Mouse (Mus musculus) neural tube, embryonic 14.5 days (tissue): ENCODE results near the gene Cntn3. TPM values are rescaled to one million over a fixed set of nuclear protein-coding genes. Genes with fewer than 3 reads are reported as not detected.
"Not testable (repeated sequence)": the region's sequence is repeated elsewhere in the genome, so short reads cannot be mapped to it uniquely, and the experiment has no call there.

ENCODE experiments used
- ATAC-seq: fragments of 200-750 bp; cut with Nextera tagmentation; 2 replicates; pipeline ENCODE4 v1.8.0; 2017; ENCODE audit warnings: low read depth, mild to moderate bottlenecking, moderate TSS enrichment, moderate library complexity
- H3K27ac ChIP-seq: fragments of 300-500 bp; sonication (generic); 2 replicates; pipeline ENCODE4 v1.5.1; 2014; ENCODE audit warnings: low read depth, mild to moderate bottlenecking, control low read depth, low read length, moderate library complexity, mixed read lengths
- H3K27me3 ChIP-seq: fragments of 300-500 bp; sonication (generic); 2 replicates; pipeline ENCODE4 v1.6.1; 2014; ENCODE audit warnings: low read length; ENCODE audit not compliant: control insufficient read depth, insufficient read depth
- H3K36me3 ChIP-seq: fragments of 300-500 bp; sonication (generic); 2 replicates; pipeline ENCODE4 v1.6.1; 2014; ENCODE audit warnings: low read length, mixed read lengths; ENCODE audit not compliant: control insufficient read depth, insufficient read depth
- H3K4me1 ChIP-seq: fragments of 300-500 bp; sonication (generic); 2 replicates; pipeline ENCODE4 v1.6.1; 2014; ENCODE audit warnings: low read length; ENCODE audit not compliant: control insufficient read depth, insufficient read depth
- H3K4me2 ChIP-seq: fragments of 300-500 bp; sonication (generic); 2 replicates; pipeline ENCODE4 v1.6.1; 2014; ENCODE audit warnings: mild to moderate bottlenecking, low read depth, low read length, control low read depth
- H3K4me3 ChIP-seq: fragments of 300-500 bp; sonication (generic); 2 replicates; pipeline ENCODE4 v1.5.1; 2014; ENCODE audit warnings: low read depth, low read length, control low read depth, mixed read lengths
- H3K9ac ChIP-seq: fragments of 300-500 bp; sonication (generic); replicated peaks from 2 replicates; pipeline ENCODE4 v1.6.1; 2014; ENCODE audit warnings: low read depth, mild to moderate bottlenecking, control low read depth, low read length, mixed read lengths
- H3K9me3 ChIP-seq: fragments of 300-500 bp; sonication (generic); 2 replicates; pipeline ENCODE4 v1.6.1; 2016; ENCODE audit warnings: low read length; ENCODE audit not compliant: control insufficient read depth
- WGBS: fragments of 180-500 bp; shearing (Covaris S2); extraction: QIAGEN DNeasy Blood & Tissue Kit; methylation state at CpG from one replicate; pipeline ENCODE4 v1.1.7; 2014; 5-methylcytosine and 5-hydroxymethylcytosine counted together
- polyA plus RNA-seq: library from polyadenylated mRNA; unstranded; fragments of >200 nt; fragmentation: Nextera tagmentation; extraction: Ambion mirVana; gene quantifications from 2 replicates; pipeline ENCODE4 v1.2.1, GENCODE M21; 2014

Cntn3 gene
- polyA plus RNA-seq = 5.9 and 6.3 TPM in 2 replicates

- not testable (repeated sequence) for H3K27ac ChIP-seq, H3K9ac ChIP-seq, ATAC-seq, H3K27me3 ChIP-seq, H3K4me2 ChIP-seq, H3K36me3 ChIP-seq, H3K9me3 ChIP-seq, H3K4me3 ChIP-seq, H3K4me1 ChIP-seq
- WGBS = 96% methylated on average over 4 of the region's 20 CpGs
Observed at GRCm38 (mm10) chr6:102573001-102573400, at the start of gene Cntn3. TSS of gene Cntn3 (minus strand) at chr6:102573101.

GRCm38 (mm10) chr6:102600773-102601172, 27.9 kb upstream of the Cntn3 start:
- 70% methylated on average over 2 of the region's 2 CpGs for WGBS
- Histone ChIP-seq H3K27ac (no peak overlapping the region), H3K4me2 (no peak overlapping the region), H3K9me3 (no peaks in the 10 kb centered on the region), H3K36me3 (no peaks in the 10 kb centered on the region), H3K4me3 (no peak overlapping the region), H3K9ac (no peak overlapping the region), H3K27me3 (no peaks in the 10 kb centered on the region), H3K4me1 (no peaks in the 10 kb centered on the region)
- no peak for ATAC-seq

GRCm38 (mm10) chr6:102597756-102598155, 24.9 kb upstream of the Cntn3 start:
- Histone ChIP-seq H3K9me3 (no peaks in the 10 kb centered on the region), H3K27me3 (no peaks in the 10 kb centered on the region), H3K4me3 (no peak overlapping the region), H3K9ac (no peak overlapping the region), H3K4me1 (no peaks in the 10 kb centered on the region), H3K27ac (no peak overlapping the region), H3K4me2 (no peak overlapping the region), H3K36me3 (no peaks in the 10 kb centered on the region)
- no peak for ATAC-seq
- 66% methylated on average over 2 of the region's 2 CpGs for WGBS

- 92% methylated on average over 4 of the region's 4 CpGs for WGBS
- Histone ChIP-seq H3K27ac (no peak overlapping the region), H3K36me3 (no peaks in the 10 kb centered on the region), H3K4me1 (no peaks in the 10 kb centered on the region), H3K4me3 (no peak overlapping the region), H3K4me2 (no peak overlapping the region), H3K27me3 (no peaks in the 10 kb centered on the region), H3K9ac (no peak overlapping the region), H3K9me3 (no peaks in the 10 kb centered on the region)
- ATAC-seq = no peak
Observed at GRCm38 (mm10) chr6:102590151-102590550, 17.2 kb upstream of the Cntn3 start.

GRCm38 (mm10) chr6:102589311-102589710, 16.4 kb upstream of the Cntn3 start:
- 76% methylated on average over 4 of the region's 4 CpGs for WGBS
- Histone ChIP-seq H3K4me3 (no peak overlapping the region), H3K9ac (no peak overlapping the region), H3K4me2 (no peak overlapping the region), H3K4me1 (no peaks in the 10 kb centered on the region), H3K27me3 (no peaks in the 10 kb centered on the region), H3K9me3 (no peaks in the 10 kb centered on the region), H3K36me3 (no peaks in the 10 kb centered on the region), H3K27ac (no peak overlapping the region)
- ATAC-seq = no peak

- Histone ChIP-seq H3K27ac (no peak overlapping the region), H3K4me3 (no peak overlapping the region), H3K36me3 (no peaks in the 10 kb centered on the region), H3K27me3 (no peaks in the 10 kb centered on the region), H3K4me1 (no peaks in the 10 kb centered on the region), H3K4me2 (no peak overlapping the region), H3K9ac (no peak overlapping the region), H3K9me3 (no peaks in the 10 kb centered on the region)
- ATAC-seq = no peak
Observed at GRCm38 (mm10) chr6:102586056-102586455, 13.2 kb upstream of the Cntn3 start.

GRCm38 (mm10) chr6:102583578-102583977, 10.7 kb upstream of the Cntn3 start:
- H3K4me1 ChIP-seq = no peaks in the 10 kb centered on the region
- H3K36me3 ChIP-seq = no peaks in the 10 kb centered on the region
- no peaks in the 10 kb centered on the region for H3K27me3 ChIP-seq
- H3K4me3 ChIP-seq = no peak overlapping the region
- no peak for ATAC-seq
- H3K9ac ChIP-seq = no peak overlapping the region
- 84% methylated on average over 2 of the region's 2 CpGs for WGBS
- no peak overlapping the region for H3K27ac ChIP-seq
- H3K9me3 ChIP-seq = no peaks in the 10 kb centered on the region
- H3K4me2 ChIP-seq = no peak overlapping the region

GRCm38 (mm10) chr6:102567496-102567895, 5.4 kb downstream of the Cntn3 start:
- WGBS = 88% methylated on average over 1 of the region's 1 CpGs
- ATAC-seq = no peak
- Histone ChIP-seq H3K36me3 (no peaks in the 10 kb centered on the region), H3K4me2 (no peak overlapping the region), H3K9me3 (no peaks in the 10 kb centered on the region), H3K27ac (no peak overlapping the region), H3K4me1 (no peaks in the 10 kb centered on the region), H3K27me3 (no peaks in the 10 kb centered on the region), H3K4me3 (no peak overlapping the region), H3K9ac (no peak overlapping the region)

GRCm38 (mm10) chr6:102565228-102565627, 7.7 kb downstream of the Cntn3 start:
- Histone ChIP-seq H3K27me3 (no peaks in the 10 kb centered on the region), H3K4me1 (no peaks in the 10 kb centered on the region), H3K4me3 (no peak overlapping the region), H3K36me3 (no peaks in the 10 kb centered on the region), H3K9ac (no peak overlapping the region), H3K9me3 (no peaks in the 10 kb centered on the region), H3K4me2 (no peak overlapping the region), H3K27ac (no peak overlapping the region)
- WGBS = 97% methylated on average over 1 of the region's 1 CpGs
- no peak for ATAC-seq
